Mouse (Mus musculus) small intestine, adult 2 months (tissue): ENCODE data around the gene Mgat5b.

ENCODE experiments used
- CTCF ChIP-seq: fragments of 200-500 bp; IDR thresholded peaks from 2 replicates; pipeline ENCODE4 v1.5.1; 2012; ENCODE audit warnings: low read depth, mild to moderate bottlenecking, control low read depth, inconsistent platforms, low read length, moderate library complexity, mixed read lengths; ENCODE audit not compliant: insufficient replicate concordance, insufficient read length; ENCODE audit errors: extremely low read depth
- POLR2A ChIP-seq: fragments of 200-500 bp; IDR thresholded peaks from 2 replicates; pipeline ENCODE4 v1.6.1; 2012; ENCODE audit warnings: low read depth, mild to moderate bottlenecking, control low read depth, inconsistent platforms, low read length, moderate library complexity

- no peak for TF ChIP-seq CTCF
- TF ChIP-seq POLR2A, result no peak
Observed at GRCm38 (mm10) chr11:116899247-116899646, 19.4 kb upstream of the Mgat5b start.
